ENCODE assay signal across 8 mouse cellular contexts in the genomic region with DNA sequence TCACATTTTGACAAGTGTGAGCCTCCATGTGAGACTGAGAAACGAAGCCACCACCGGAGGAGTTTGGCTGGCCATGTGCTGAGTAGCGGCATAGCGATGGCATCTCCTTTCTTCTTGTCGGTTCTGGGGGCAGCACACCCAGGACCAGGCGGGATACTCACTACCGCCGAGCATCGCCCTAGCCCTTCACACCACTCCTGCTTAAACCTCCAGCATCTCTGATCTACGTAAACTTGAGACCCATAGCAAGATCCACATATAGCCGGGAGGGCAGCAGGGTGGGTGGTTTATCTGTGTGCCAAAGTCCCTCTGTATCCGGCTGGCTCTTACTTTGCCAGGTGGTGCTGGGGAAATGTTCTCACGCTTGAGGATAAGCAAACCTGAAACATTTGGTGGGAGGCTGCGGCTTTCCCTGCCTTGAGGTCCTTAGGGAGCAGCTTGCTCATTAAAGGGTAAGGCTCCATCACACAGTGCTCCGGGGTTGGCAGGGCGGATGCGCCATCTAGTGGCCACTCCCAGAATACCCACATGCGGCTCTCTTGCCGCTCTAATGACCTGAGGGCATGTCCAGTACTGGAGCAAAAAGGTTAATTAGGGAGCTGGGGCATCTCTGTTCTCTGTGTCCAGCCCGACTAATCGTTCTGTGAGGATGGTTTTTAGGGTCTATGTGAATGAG.
DNase-seq lines count a peak whose midpoint lies in the region; ATAC-seq and TF ChIP-seq lines count a peak whose summit lies in the region.

No protein-coding gene starts in this region.

- no peaks in the 10 kb centered on the region for H3K9me3 ChIP-seq in embryonic facial prominence, embryonic 13.5 days
- H3K9me3 ChIP-seq in limb, embryonic 15.5 days = no peaks in the 10 kb centered on the region
- H3K9me3 ChIP-seq in midbrain, postnatal 0 days (ENCODE audit: low read length) = no peaks in the 10 kb centered on the region

- H3K9ac ChIP-seq in embryonic facial prominence, embryonic 13.5 days = no peak overlapping the region
- no peak overlapping the region for H3K9ac ChIP-seq in limb, embryonic 15.5 days
- H3K9ac ChIP-seq in midbrain, postnatal 0 days (replicated peaks; ENCODE audit: low read length, poor library complexity, severe bottlenecking) = no peak overlapping the region

- TF ChIP-seq CTCF in midbrain, postnatal 0 days (IDR thresholded peaks at IDR 0.05) = peak; percentile 91
- peak; percentile 91 for TF ChIP-seq CTCF in spleen, adult 2 months (IDR thresholded peaks at IDR 0.05; ENCODE audit: extremely low read depth, insufficient read depth, insufficient read length, insufficient replicate concordance)

- H3K27me3 ChIP-seq in embryonic facial prominence, embryonic 13.5 days = no peaks in the 10 kb centered on the region
- H3K27me3 ChIP-seq in limb, embryonic 15.5 days = no peaks in the 10 kb centered on the region
- H3K27me3 ChIP-seq in midbrain, postnatal 0 days (ENCODE audit: insufficient read depth, low read length) = no peaks in the 10 kb centered on the region
- H3K27me3 ChIP-seq in spleen, adult 2 months (ENCODE audit: control insufficient read depth, insufficient read depth, low read length) = no peaks in the 10 kb centered on the region

- 0 out of 2 replicates have a peak overlapping the region, but pooled peaks have one; percentile 16 for H3K27ac ChIP-seq in embryonic facial prominence, embryonic 13.5 days
- peak overlapping the region; percentile 47; the same call in 1 of the 2 replicates for H3K27ac ChIP-seq in limb, embryonic 15.5 days
- H3K27ac ChIP-seq in midbrain, postnatal 0 days (ENCODE audit: low read depth, low read length) = no peak overlapping the region
- no peak overlapping the region for H3K27ac ChIP-seq in spleen, adult 2 months (ENCODE audit: insufficient read depth, low read length)

- peaks cover 53% of the 10 kb centered on the region for H3K4me1 ChIP-seq in embryonic facial prominence, embryonic 13.5 days
- peaks cover 44% of the 10 kb centered on the region for H3K4me1 ChIP-seq in limb, embryonic 15.5 days
- H3K4me1 ChIP-seq in midbrain, postnatal 0 days (ENCODE audit: insufficient read depth, low read length) = no peaks in the 10 kb centered on the region
- no peaks in the 10 kb centered on the region for H3K4me1 ChIP-seq in spleen, adult 2 months (ENCODE audit: control insufficient read depth, insufficient read depth, insufficient read length)

- WGBS in embryonic facial prominence, embryonic 13.5 days = 40% methylated on average over 21 of the region's 21 CpGs
- 36% methylated on average over 21 of the region's 21 CpGs for WGBS in limb, embryonic 15.5 days
- WGBS in midbrain, postnatal 0 days = 43% methylated on average over 21 of the region's 21 CpGs
- WGBS in spleen, adult 2 months = 60% methylated on average over 21 of the region's 21 CpGs

- no peak for TF ChIP-seq POLR2A in spleen, adult 2 months (IDR thresholded peaks at IDR 0.05; ENCODE audit: low read depth, low read length)

- H3K4me3 ChIP-seq in embryonic facial prominence, embryonic 13.5 days = no peak overlapping the region
- no peak overlapping the region for H3K4me3 ChIP-seq in limb, embryonic 15.5 days
- H3K4me3 ChIP-seq in midbrain, postnatal 0 days (ENCODE audit: low read depth, low read length) = no peak overlapping the region
- H3K4me3 ChIP-seq in spleen, adult 2 months (ENCODE audit: extremely low read depth, insufficient read depth, insufficient read length) = no peak overlapping the region

- ATAC-seq in embryonic facial prominence, embryonic 13.5 days (ENCODE audit: insufficient number of reproducible peaks, insufficient read depth, low FRiP score, low TSS enrichment, low read depth) = no peak
- ATAC-seq in limb, embryonic 15.5 days (ENCODE audit: insufficient number of reproducible peaks, low FRiP score, low TSS enrichment, low read depth) = peak; percentile 55; the same call in 1 of the 2 replicates
- ATAC-seq in midbrain, postnatal 0 days (ENCODE audit: low FRiP score) = peak; percentile 74

- H3K4me2 ChIP-seq in embryonic facial prominence, embryonic 13.5 days = peak overlapping the region; percentile 10; the same call in 1 of the 2 replicates
- no peak overlapping the region for H3K4me2 ChIP-seq in limb, embryonic 15.5 days
- H3K4me2 ChIP-seq in midbrain, postnatal 0 days (ENCODE audit: low read depth, low read length, poor library complexity, severe bottlenecking) = no peak overlapping the region

- H3K36me3 ChIP-seq in embryonic facial prominence, embryonic 13.5 days = no peaks in the 10 kb centered on the region
- H3K36me3 ChIP-seq in limb, embryonic 15.5 days = no peaks in the 10 kb centered on the region
- H3K36me3 ChIP-seq in midbrain, postnatal 0 days (ENCODE audit: insufficient read depth, low read length) = no peaks in the 10 kb centered on the region
- H3K36me3 ChIP-seq in spleen, adult 2 months (ENCODE audit: control insufficient read depth, insufficient read depth, low read length) = no peaks in the 10 kb centered on the region

- DNase-seq in 416B (ENCODE audit: low read depth) = peak; percentile 76
- DNase-seq in adrenal gland, postnatal 36 days = peak; percentile 85 to 86
- peak; percentile 58 to 77 for DNase-seq in heart, adult 9 months (ENCODE audit: low spot score in 2 of 2)
- DNase-seq in kidney, adult 9 months = peak; percentile 90
- DNase-seq in midbrain, postnatal 0 days (ENCODE audit: low spot score) = peak; percentile 88
- DNase-seq in spleen, adult 2 months (ENCODE audit: low read depth in 1 of 2, low spot score in 2 of 2) = peak; percentile 30 to 73

Comparison
In these comparisons a context has a peak if more than half of its experiments do, and no peak if none do; other contexts are left out.
1. H3K27ac ChIP-seq: peak in embryonic facial prominence, embryonic 13.5 days (single experiment) and limb, embryonic 15.5 days (single experiment); none in midbrain, postnatal 0 days (single experiment) and spleen, adult 2 months (single experiment).
2. Peak in every context shown above with its lines, with median percentiles within 50 percentile points of each other: DNase-seq.